Mouse (Mus musculus) forebrain, embryonic 11.5 days (tissue): ENCODE measurements around the gene Amer2. TPM values are rescaled to one million over a fixed set of nuclear protein-coding genes. Genes with fewer than 3 reads are reported as not detected.

ENCODE experiments used
- ATAC-seq: fragments of 200-750 bp; cut with Nextera tagmentation; replicated peaks from 2 replicates; pipeline ENCODE4 v1.8.0; 2017; ENCODE audit warnings: moderate TSS enrichment; ENCODE audit not compliant: low FRiP score
- DNase-seq: peaks from one replicate; pipeline ENCODE4 v3.0.0-alpha.2; 2017; ENCODE audit warnings: low spot score
- H3K27ac ChIP-seq: fragments of 300-500 bp; sonication (generic); 2 replicates; pipeline ENCODE4 v1.5.1; 2014; ENCODE audit warnings: low read depth, low read length
- H3K27me3 ChIP-seq: fragments of 300-500 bp; sonication (generic); 2 replicates; pipeline ENCODE4 v1.6.1; 2014; ENCODE audit warnings: mild to moderate bottlenecking, low read length, mixed read lengths; ENCODE audit not compliant: control insufficient read depth, insufficient read depth
- H3K36me3 ChIP-seq: fragments of 300-500 bp; sonication (generic); 2 replicates; pipeline ENCODE4 v1.6.1; 2014; ENCODE audit warnings: mild to moderate bottlenecking, low read length, moderate library complexity, mixed read lengths; ENCODE audit not compliant: control insufficient read depth, insufficient read depth
- H3K4me1 ChIP-seq: fragments of 300-500 bp; sonication (generic); replicated peaks from 2 replicates; pipeline ENCODE4 v1.6.1; 2014; ENCODE audit warnings: low read length, mixed read lengths; ENCODE audit not compliant: control insufficient read depth, insufficient read depth
- H3K4me2 ChIP-seq: fragments of 300-500 bp; sonication (generic); 2 replicates; pipeline ENCODE4 v1.6.1; 2014; ENCODE audit warnings: low read depth, mild to moderate bottlenecking, low read length, moderate library complexity, mixed read lengths; ENCODE audit not compliant: severe bottlenecking
- H3K4me3 ChIP-seq: fragments of 300-500 bp; sonication (generic); 2 replicates; pipeline ENCODE4 v1.5.1; 2014; ENCODE audit warnings: low read depth, low read length
- H3K9ac ChIP-seq: fragments of 300-500 bp; sonication (generic); 2 replicates; pipeline ENCODE4 v1.6.1; 2014; ENCODE audit warnings: low read length
- H3K9me3 ChIP-seq: fragments of 300-500 bp; sonication (generic); 2 replicates; pipeline ENCODE4 v1.6.1; 2016; ENCODE audit warnings: low read length, mixed read lengths; ENCODE audit not compliant: control insufficient read depth
- WGBS: fragments of 180-500 bp; shearing (Covaris S2); extraction: QIAGEN DNeasy Blood & Tissue Kit; methylation state at CpG from one replicate; pipeline ENCODE4 v1.1.7; 2014; 5-methylcytosine and 5-hydroxymethylcytosine counted together
- polyA plus RNA-seq: library from polyadenylated mRNA; unstranded; fragments of >200 nt; fragmentation: Nextera tagmentation; extraction: Ambion mirVana; gene quantifications from 2 replicates; pipeline ENCODE4 v1.2.1, GENCODE M21; 2014

The Amer2 gene
- polyA plus RNA-seq, 1 experiment from 2014 or later, result 20.5 TPM

DNA sequence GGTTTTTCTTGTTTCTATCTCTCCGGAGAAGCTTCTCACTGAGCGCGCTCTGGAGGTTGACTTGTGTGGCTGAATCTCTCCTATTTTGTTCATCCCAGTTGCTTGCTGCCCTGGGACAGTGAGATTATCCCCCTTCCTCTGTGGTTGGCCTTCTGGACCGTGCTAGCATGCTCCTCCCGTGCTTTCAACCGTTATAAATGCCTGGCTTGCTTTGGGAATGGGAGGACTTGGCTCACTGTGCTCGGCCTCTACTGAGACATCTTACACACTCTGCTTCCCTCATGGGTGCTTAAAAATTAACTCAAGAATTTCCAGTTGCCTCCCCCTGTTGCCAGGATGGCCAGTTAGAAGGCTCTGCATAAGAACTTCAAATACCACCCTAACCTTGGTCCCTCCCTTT, 10.8 kb downstream of the Amer2 start:
- Histone ChIP-seq H3K27ac (no peak overlapping the region), H3K4me2 (no peak overlapping the region), H3K36me3 (no peaks in the 10 kb centered on the region), H3K9ac (no peak overlapping the region), H3K4me3 (no peak overlapping the region), H3K27me3 (no peaks in the 10 kb centered on the region), H3K4me1 (peaks cover 11% of the 10 kb centered on the region), H3K9me3 (no peaks in the 10 kb centered on the region)
- ATAC-seq (no peak), DNase-seq (no peak)
- 77% methylated on average over 7 of the region's 7 CpGs for WGBS

DNA sequence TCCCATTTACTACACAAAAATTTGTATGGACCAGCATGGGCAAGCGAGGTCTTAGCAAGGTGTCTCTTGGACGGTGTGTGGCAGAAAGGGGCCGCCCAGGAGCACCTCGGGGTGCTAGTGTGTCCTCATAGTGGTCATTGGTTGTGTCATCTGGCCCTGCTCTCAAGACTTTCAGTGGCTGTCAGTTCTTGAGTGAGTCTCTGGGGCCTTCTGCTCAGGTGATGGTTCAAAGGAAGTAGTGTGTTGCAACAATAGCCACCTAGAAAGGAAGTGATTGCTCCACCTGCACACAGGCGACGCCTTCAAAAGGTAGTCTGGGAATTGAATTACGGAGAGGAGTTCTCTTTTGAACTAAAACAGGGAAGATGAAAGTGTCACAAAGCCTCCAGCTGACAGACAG, 11.2 kb downstream of the Amer2 start:
- no peaks in the 10 kb centered on the region for H3K36me3 ChIP-seq
- WGBS, result 92% methylated on average over 7 of the region's 7 CpGs
- H3K9me3 ChIP-seq, result no peaks in the 10 kb centered on the region
- no peak overlapping the region for H3K9ac ChIP-seq
- H3K4me2 ChIP-seq, result no peak overlapping the region
- no peaks in the 10 kb centered on the region for H3K27me3 ChIP-seq
- DNase-seq, result no peak
- peaks cover 11% of the 10 kb centered on the region for H3K4me1 ChIP-seq
- no peak overlapping the region for H3K4me3 ChIP-seq
- ATAC-seq, result no peak
- no peak overlapping the region for H3K27ac ChIP-seq

DNA sequence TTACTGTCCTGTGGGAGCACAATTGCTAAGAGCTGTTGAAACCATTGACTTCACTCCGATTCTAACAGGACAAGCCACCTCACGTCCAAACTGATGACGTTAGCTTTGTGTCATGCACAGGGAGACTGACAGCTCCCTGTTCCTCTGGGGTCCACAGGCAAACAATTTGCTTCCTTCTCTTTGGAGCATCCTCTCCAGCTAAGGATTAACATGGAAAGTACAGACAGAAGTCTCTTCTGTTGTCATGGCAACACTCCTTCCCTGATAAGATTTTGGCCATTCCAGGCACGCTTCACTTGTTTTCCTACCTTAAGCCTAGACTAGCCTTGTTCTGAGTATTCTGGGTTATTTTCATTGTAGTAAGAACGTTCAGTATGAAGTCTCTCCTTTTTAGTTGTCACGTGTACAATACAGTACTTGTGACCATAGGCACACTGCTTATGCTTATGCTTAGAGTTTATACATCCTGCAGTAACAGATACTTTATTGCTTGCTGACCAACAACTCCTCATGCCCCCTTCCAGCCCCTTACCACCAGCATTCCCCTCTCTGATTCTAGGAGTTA, 12.1 kb downstream of the Amer2 start:
- no peak for ATAC-seq
- H3K4me3 ChIP-seq, result no peak overlapping the region
- H3K27me3 ChIP-seq, result no peaks in the 10 kb centered on the region
- peaks cover 8% of the 10 kb centered on the region for H3K4me1 ChIP-seq
- no peak for DNase-seq
- no peaks in the 10 kb centered on the region for H3K9me3 ChIP-seq
- H3K9ac ChIP-seq, result no peak overlapping the region
- WGBS, result 60% methylated on average over 6 of the region's 6 CpGs
- H3K4me2 ChIP-seq, result no peak overlapping the region
- H3K36me3 ChIP-seq, result no peaks in the 10 kb centered on the region
- H3K27ac ChIP-seq, result no peak overlapping the region

DNA sequence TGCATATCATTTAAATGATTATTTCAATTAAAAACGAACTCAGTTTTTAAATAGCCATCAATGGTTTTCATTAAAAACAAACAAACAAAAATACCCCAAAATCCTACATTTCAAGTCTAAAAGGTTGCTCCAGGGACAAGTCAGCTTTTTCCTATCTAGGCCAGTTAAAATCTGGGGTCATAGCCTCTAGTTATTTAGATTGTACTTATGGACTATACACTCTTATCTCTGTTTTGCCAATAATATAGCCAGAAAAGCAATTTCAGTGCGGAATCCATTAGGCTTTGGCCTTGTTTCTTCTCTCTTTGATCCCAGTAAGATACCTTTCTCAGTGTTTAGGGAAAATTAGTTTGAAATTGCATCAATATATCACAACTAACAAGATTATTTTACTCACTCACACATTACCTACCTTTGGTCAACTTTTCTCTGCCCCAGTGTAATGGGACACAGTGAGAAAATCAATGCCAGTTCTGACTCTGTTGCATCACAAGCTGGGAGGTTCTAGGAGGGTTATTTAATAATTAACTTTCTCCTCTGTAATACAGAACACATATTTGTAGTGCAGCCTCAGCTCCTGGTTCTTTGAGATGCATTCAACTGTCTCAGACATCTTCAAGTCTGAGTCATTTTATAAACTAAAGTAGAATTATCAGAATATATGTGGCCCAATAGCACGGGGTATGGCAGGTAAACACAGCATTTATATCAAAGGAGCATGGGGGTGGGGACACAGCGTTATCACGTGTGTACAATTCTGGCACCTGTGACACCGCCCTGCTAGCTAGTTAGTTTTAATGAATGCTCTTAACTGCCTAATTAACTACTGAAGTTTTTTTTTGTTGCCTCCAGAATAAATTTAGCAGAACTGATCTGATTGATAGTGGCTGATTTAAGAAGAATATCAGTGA, 13.8 kb downstream of the Amer2 start:
- no peak overlapping the region for H3K4me3 ChIP-seq
- 82% methylated on average over 6 of the region's 6 CpGs for WGBS
- H3K4me2 ChIP-seq, result no peak overlapping the region
- no peaks in the 10 kb centered on the region for H3K36me3 ChIP-seq
- DNase-seq (no peak), ATAC-seq (no peak)
- peaks cover 2% of the 10 kb centered on the region; the same call in 1 of the 2 replicates for H3K4me1 ChIP-seq
- H3K9me3 ChIP-seq, result no peaks in the 10 kb centered on the region
- no peaks in the 10 kb centered on the region for H3K27me3 ChIP-seq
- H3K9ac ChIP-seq, result no peak overlapping the region
- H3K27ac ChIP-seq, result no peak overlapping the region

DNA sequence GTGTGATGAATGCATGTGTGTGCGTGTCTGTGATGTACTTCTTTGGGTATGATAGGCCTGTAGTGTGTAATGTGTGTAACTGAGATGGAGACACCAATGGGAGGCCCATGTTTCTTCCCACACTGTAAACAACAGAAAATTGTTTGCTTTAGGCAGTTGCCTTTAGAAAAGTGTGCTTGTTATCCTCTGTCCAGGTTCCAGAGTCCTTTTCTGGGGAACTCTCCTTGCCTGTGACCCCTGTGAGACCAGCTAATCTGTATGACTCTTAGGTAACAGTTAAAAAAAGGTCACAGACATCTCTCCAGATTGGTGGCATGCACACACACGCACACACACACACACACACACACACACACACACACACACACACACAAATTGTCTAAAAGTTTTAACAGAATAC, 15.3 kb downstream of the Amer2 start:
- Histone ChIP-seq H3K36me3 (no peaks in the 10 kb centered on the region), H3K9me3 (no peaks in the 10 kb centered on the region), H3K4me1 (peaks cover 2% of the 10 kb centered on the region; the same call in 1 of the 2 replicates), H3K4me2 (no peak overlapping the region), H3K27me3 (no peaks in the 10 kb centered on the region), H3K9ac (no peak overlapping the region), H3K4me3 (no peak overlapping the region), H3K27ac (no peak overlapping the region)
- no peak for DNase-seq
- ATAC-seq, result no peak
- whole genome bisulfite sequencing, result 85% methylated on average over 2 of the region's 2 CpGs

DNA sequence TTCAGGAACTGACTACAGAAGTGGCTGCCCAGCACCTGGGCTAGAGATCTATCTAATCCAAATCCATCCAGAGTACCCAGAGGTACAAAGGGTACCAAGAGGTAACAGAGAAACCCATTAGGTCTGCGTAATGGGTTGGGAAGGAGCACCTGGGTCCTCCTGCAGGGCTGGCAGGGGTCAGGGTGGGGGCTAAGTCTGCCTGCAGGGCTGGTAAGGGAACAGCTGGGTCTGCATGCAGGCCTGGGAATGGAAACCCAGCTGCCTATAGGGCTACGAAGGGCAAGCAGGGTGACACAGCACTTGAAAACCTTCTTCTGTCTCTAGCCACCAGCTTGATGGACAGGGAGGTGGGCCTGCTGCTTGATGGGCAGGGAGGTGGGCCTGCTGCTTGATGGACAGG, 19.1 kb downstream of the Amer2 start:
- Histone ChIP-seq H3K4me1 (no peaks in the 10 kb centered on the region), H3K9ac (no peak overlapping the region), H3K27me3 (no peaks in the 10 kb centered on the region), H3K4me2 (no peak overlapping the region), H3K27ac (no peak overlapping the region), H3K36me3 (no peaks in the 10 kb centered on the region), H3K9me3 (no peaks in the 10 kb centered on the region), H3K4me3 (no peak overlapping the region)
- DNase-seq (no peak), ATAC-seq (no peak)
- WGBS, result 79% methylated on average over 2 of the region's 2 CpGs

DNA sequence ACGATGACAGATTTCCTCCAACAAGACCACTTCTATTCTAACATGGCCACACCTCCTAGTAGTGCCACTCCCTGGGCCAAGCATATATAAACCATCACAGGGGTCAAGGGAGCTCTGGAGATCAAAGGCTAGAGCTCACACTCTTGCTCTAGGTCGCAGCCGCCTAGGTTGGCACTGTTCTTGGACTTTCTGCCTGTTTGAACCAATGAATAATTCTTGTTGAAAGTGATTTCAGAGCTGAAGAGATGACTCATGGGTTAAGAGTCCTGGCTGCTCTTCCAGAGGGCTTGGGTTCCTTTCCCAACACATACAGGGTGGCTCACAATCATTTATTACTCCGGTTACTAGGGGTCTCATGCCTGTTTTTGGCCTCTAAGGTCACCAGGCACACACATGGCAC, 24.3 kb downstream of the Amer2 start:
- DNase-seq (no peak), ATAC-seq (no peak)
- no peak overlapping the region for H3K27ac ChIP-seq
- no peak overlapping the region for H3K4me2 ChIP-seq
- H3K27me3 ChIP-seq, result no peaks in the 10 kb centered on the region
- no peaks in the 10 kb centered on the region for H3K9me3 ChIP-seq
- peaks cover 9% of the 10 kb centered on the region for H3K4me1 ChIP-seq
- H3K36me3 ChIP-seq, result no peaks in the 10 kb centered on the region
- WGBS, result 91% methylated on average over 4 of the region's 4 CpGs
- H3K9ac ChIP-seq, result no peak overlapping the region
- no peak overlapping the region for H3K4me3 ChIP-seq

DNA sequence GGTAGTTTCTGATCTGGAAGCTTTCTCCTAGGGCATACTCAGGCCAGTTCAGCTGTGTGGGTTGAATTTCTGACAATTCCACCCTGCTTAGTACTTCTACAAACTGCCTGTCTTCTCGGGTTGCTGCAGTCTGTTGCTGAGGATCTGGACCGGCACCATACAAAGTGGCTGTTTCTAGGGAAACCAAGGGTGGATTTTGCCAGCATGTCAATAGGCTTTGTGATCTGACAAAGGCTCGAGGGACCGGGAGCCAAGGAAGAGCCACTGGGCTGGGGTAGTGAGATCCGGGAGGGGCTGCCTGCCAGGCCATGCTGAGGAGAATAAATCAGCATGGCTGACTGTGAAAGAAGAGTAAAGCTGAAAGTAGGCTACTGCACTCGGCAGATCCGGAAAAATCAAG, 25.8 kb downstream of the Amer2 start:
- H3K4me2 ChIP-seq, result no peak overlapping the region
- H3K27ac ChIP-seq, result no peak overlapping the region
- H3K4me3 ChIP-seq, result no peak overlapping the region
- H3K27me3 ChIP-seq, result no peaks in the 10 kb centered on the region
- peaks cover 9% of the 10 kb centered on the region for H3K4me1 ChIP-seq
- H3K36me3 ChIP-seq, result no peaks in the 10 kb centered on the region
- H3K9ac ChIP-seq, result peak overlapping the region; percentile 20
- H3K9me3 ChIP-seq, result no peaks in the 10 kb centered on the region
- DNase-seq (no peak), ATAC-seq (no peak)
- WGBS, result 12% methylated on average over 7 of the region's 7 CpGs

DNA sequence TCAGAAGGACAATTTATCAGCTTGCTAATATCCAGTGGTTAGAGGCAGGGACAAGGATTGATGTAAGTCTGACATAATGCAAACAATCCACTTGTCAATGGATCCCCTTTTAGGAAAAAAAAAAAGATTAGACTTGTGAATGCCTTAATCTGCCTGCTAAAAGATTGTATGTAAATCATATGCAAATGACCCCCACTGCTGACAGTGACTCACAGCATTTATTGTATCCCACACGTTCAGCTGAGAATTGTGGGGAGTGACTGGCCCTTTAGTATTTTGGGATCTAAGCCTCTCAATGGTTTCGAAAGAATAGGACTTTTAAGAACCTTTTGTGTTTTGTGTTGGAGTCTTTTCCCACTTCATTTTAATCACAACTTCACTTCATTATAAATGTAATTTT, 30.2 kb downstream of the Amer2 start:
- ATAC-seq (no peak), DNase-seq (no peak)
- H3K9me3 ChIP-seq, result no peaks in the 10 kb centered on the region
- no peaks in the 10 kb centered on the region for H3K36me3 ChIP-seq
- WGBS, result 44% methylated on average over 2 of the region's 2 CpGs
- no peaks in the 10 kb centered on the region for H3K27me3 ChIP-seq
- H3K27ac ChIP-seq, result no peak overlapping the region
- H3K4me1 ChIP-seq, result peaks cover 9% of the 10 kb centered on the region
- no peak overlapping the region for H3K4me2 ChIP-seq
- H3K4me3 ChIP-seq, result no peak overlapping the region
- no peak overlapping the region for H3K9ac ChIP-seq
